ENCODE assay signal across 19 mouse cellular contexts in genomic region chr3:78635386-78635785, GRCm38 (mm10).
DNase-seq lines count a peak whose midpoint lies in the region; ATAC-seq and TF ChIP-seq lines count a peak whose summit lies in the region.
"Had no signal": no experiment of that assay in that cellular context is flagged by ENCODE, and none has a peak within 500 bp of the region (broad histone marks: within the 10 kb centered on the region; RNA-seq: fewer than 3 reads in every experiment).

No protein-coding gene starts in this region.

- H3K9ac ChIP-seq in hindbrain, postnatal 0 days (replicated peaks; ENCODE audit: low read length), result no peak overlapping the region
- H3K9ac ChIP-seq in hindbrain, embryonic 16.5 days (ENCODE audit: low read depth, low read length), result no peak overlapping the region
- no peak overlapping the region for H3K9ac ChIP-seq in limb, embryonic 14.5 days (ENCODE audit: low read depth, low read length, severe bottlenecking)
- H3K9ac ChIP-seq: forebrain, embryonic 13.5 days; intestine, embryonic 15.5 days; kidney, embryonic 15.5 days; limb, embryonic 13.5 days had no signal

- H3K4me2 ChIP-seq in hindbrain, postnatal 0 days (ENCODE audit: low read depth, low read length), result no peak overlapping the region
- H3K4me2 ChIP-seq in hindbrain, embryonic 16.5 days (ENCODE audit: low read length), result no peak overlapping the region
- H3K4me2 ChIP-seq in limb, embryonic 14.5 days (replicated peaks; ENCODE audit: low read depth, low read length, severe bottlenecking), result no peak overlapping the region
- H3K4me2 ChIP-seq: forebrain, embryonic 13.5 days; intestine, embryonic 15.5 days; kidney, embryonic 15.5 days; limb, embryonic 13.5 days had no signal

- no peaks in the 10 kb centered on the region for H3K36me3 ChIP-seq in hindbrain, postnatal 0 days (ENCODE audit: insufficient read depth, low read length)
- no peaks in the 10 kb centered on the region for H3K36me3 ChIP-seq in hindbrain, embryonic 16.5 days (ENCODE audit: control insufficient read depth, insufficient read depth, low read length)
- no peaks in the 10 kb centered on the region for H3K36me3 ChIP-seq in limb, embryonic 14.5 days (ENCODE audit: control insufficient read depth, insufficient read depth, low read length)
- no peaks in the 10 kb centered on the region for H3K36me3 ChIP-seq in limb, embryonic 10.5 days
- H3K36me3 ChIP-seq: G1E; intestine, embryonic 15.5 days; kidney, embryonic 15.5 days; limb, embryonic 13.5 days; midbrain, embryonic 10.5 days had no signal

- no peak for TF ChIP-seq CTCF in hindbrain, postnatal 0 days (IDR thresholded peaks at IDR 0.05; ENCODE audit: low read depth)

- 24% methylated on average over 4 of the region's 4 CpGs for WGBS in hindbrain, postnatal 0 days
- 32% methylated on average over 4 of the region's 4 CpGs for WGBS in hindbrain, embryonic 16.5 days
- 76% methylated on average over 4 of the region's 4 CpGs for WGBS in limb, embryonic 14.5 days
- 84% methylated on average over 4 of the region's 4 CpGs for WGBS in limb, embryonic 10.5 days

- H3K27me3 ChIP-seq in hindbrain, postnatal 0 days (ENCODE audit: insufficient read depth, low read length), result no peaks in the 10 kb centered on the region
- H3K27me3 ChIP-seq in hindbrain, embryonic 16.5 days (replicated peaks; ENCODE audit: control insufficient read depth, insufficient read depth, low read length), result no peaks in the 10 kb centered on the region
- H3K27me3 ChIP-seq in limb, embryonic 14.5 days (ENCODE audit: control insufficient read depth, insufficient read depth, low read length), result no peaks in the 10 kb centered on the region
- no peaks in the 10 kb centered on the region for H3K27me3 ChIP-seq in limb, embryonic 10.5 days (ENCODE audit: low read depth, poor library complexity, severe bottlenecking)
- H3K27me3 ChIP-seq: forebrain, embryonic 13.5 days; intestine, embryonic 15.5 days; kidney, embryonic 15.5 days; limb, embryonic 13.5 days had no signal

- peaks cover 8% of the 10 kb centered on the region; the same call in 1 of the 2 replicates for H3K9me3 ChIP-seq in hindbrain, postnatal 0 days (ENCODE audit: low read length)
- peaks cover 9% of the 10 kb centered on the region for H3K9me3 ChIP-seq in hindbrain, embryonic 16.5 days (ENCODE audit: control insufficient read depth, low read length)
- peaks cover 11% of the 10 kb centered on the region; the same call in 1 of the 2 replicates for H3K9me3 ChIP-seq in limb, embryonic 14.5 days (ENCODE audit: control insufficient read depth, low read length)
- no peaks in the 10 kb centered on the region for H3K9me3 ChIP-seq in limb, embryonic 10.5 days (replicated peaks)
- H3K9me3 ChIP-seq: G1E; intestine, embryonic 15.5 days had no signal

- DNase-seq in heart, adult 18-20 months, result peak; percentile 3 to 7
- DNase-seq in heart, postnatal 25 days (ENCODE audit: low spot score), result no peak
- peak; percentile 34 for DNase-seq in hindbrain, postnatal 0 days (ENCODE audit: low spot score)
- peak; percentile 12 for DNase-seq in limb, embryonic 14.5 days (ENCODE audit: low spot score)
- no peak for DNase-seq in limb, embryonic 10.5 days (ENCODE audit: low spot score)
- peak; percentile 32 for DNase-seq in MN1 (ENCODE audit: low spot score)
- DNase-seq in cerebellum, postnatal 4 days (ENCODE audit: low spot score in 2 of 2), result no peak
- DNase-seq: adrenal gland, postnatal 36 days; cerebellum, adult 8-10 months; thymus, postnatal 25 days had no signal

- ATAC-seq in hindbrain, postnatal 0 days, result peak; percentile 56; the same call in 1 of the 2 replicates
- ATAC-seq in hindbrain, embryonic 16.5 days, result no peak
- ATAC-seq in limb, embryonic 14.5 days (ENCODE audit: low FRiP score, low read depth), result no peak
- ATAC-seq: forebrain, embryonic 13.5 days; intestine, embryonic 15.5 days had no signal

- TF ChIP-seq POLR2A in limb, embryonic 14.5 days (IDR thresholded peaks at IDR 0.05; ENCODE audit: borderline replicate concordance, extremely low read depth, insufficient read depth, insufficient read length), result no peak

- no peaks in the 10 kb centered on the region for H3K4me1 ChIP-seq in hindbrain, postnatal 0 days (ENCODE audit: insufficient read depth, low read length)
- no peaks in the 10 kb centered on the region for H3K4me1 ChIP-seq in hindbrain, embryonic 16.5 days (ENCODE audit: control insufficient read depth, insufficient read depth, low read depth, low read length)
- H3K4me1 ChIP-seq in limb, embryonic 14.5 days (ENCODE audit: control insufficient read depth, insufficient read depth, low read length), result no peaks in the 10 kb centered on the region
- no peaks in the 10 kb centered on the region for H3K4me1 ChIP-seq in limb, embryonic 10.5 days
- H3K4me1 ChIP-seq: forebrain, embryonic 13.5 days; intestine, embryonic 15.5 days; limb, embryonic 13.5 days; midbrain, embryonic 10.5 days had no signal

- intact Hi-C loops in heart, postnatal 25 days (cut with DNase I), result no loop called here

- H3K27ac ChIP-seq in hindbrain, postnatal 0 days, result no peak overlapping the region
- no peak overlapping the region for H3K27ac ChIP-seq in hindbrain, embryonic 16.5 days (ENCODE audit: low read depth, low read length)
- no peak overlapping the region for H3K27ac ChIP-seq in limb, embryonic 14.5 days (replicated peaks; ENCODE audit: low read depth, low read length)
- H3K27ac ChIP-seq in limb, embryonic 10.5 days, result no peak overlapping the region
- H3K27ac ChIP-seq: forebrain, embryonic 13.5 days; intestine, embryonic 15.5 days; limb, embryonic 13.5 days; macrophage; midbrain, embryonic 10.5 days had no signal

- H3K4me3 ChIP-seq in hindbrain, postnatal 0 days (ENCODE audit: low read length), result no peak overlapping the region
- no peak overlapping the region for H3K4me3 ChIP-seq in hindbrain, embryonic 16.5 days (ENCODE audit: low read length)
- H3K4me3 ChIP-seq in limb, embryonic 14.5 days (replicated peaks; ENCODE audit: low read length), result no peak overlapping the region
- H3K4me3 ChIP-seq in limb, embryonic 10.5 days, result no peak overlapping the region
- H3K4me3 ChIP-seq: erythroblast, embryonic 14.5 days; forebrain, embryonic 13.5 days; intestine, embryonic 15.5 days; kidney, embryonic 15.5 days; limb, embryonic 13.5 days; midbrain, embryonic 10.5 days had no signal

Comparison
In these comparisons a context has a peak if more than half of its experiments do, and no peak if none do; other contexts are left out.
1. DNase-seq: peak in heart, adult 18-20 months (2 of 2), hindbrain, postnatal 0 days (single experiment), limb, embryonic 14.5 days (single experiment) and MN1 (single experiment); none in heart, postnatal 25 days (single experiment), limb, embryonic 10.5 days (single experiment) and cerebellum, postnatal 4 days (0 of 2).